Mouse (Mus musculus): ENCODE data around the gene Gm10198. TPM values are rescaled to one million over a fixed set of nuclear protein-coding genes. Genes with fewer than 3 reads are reported as not detected.

Gene Gm10198
- total and polyA plus RNA-seq, 2 experiments from 2014 or later: not detected

DNA sequence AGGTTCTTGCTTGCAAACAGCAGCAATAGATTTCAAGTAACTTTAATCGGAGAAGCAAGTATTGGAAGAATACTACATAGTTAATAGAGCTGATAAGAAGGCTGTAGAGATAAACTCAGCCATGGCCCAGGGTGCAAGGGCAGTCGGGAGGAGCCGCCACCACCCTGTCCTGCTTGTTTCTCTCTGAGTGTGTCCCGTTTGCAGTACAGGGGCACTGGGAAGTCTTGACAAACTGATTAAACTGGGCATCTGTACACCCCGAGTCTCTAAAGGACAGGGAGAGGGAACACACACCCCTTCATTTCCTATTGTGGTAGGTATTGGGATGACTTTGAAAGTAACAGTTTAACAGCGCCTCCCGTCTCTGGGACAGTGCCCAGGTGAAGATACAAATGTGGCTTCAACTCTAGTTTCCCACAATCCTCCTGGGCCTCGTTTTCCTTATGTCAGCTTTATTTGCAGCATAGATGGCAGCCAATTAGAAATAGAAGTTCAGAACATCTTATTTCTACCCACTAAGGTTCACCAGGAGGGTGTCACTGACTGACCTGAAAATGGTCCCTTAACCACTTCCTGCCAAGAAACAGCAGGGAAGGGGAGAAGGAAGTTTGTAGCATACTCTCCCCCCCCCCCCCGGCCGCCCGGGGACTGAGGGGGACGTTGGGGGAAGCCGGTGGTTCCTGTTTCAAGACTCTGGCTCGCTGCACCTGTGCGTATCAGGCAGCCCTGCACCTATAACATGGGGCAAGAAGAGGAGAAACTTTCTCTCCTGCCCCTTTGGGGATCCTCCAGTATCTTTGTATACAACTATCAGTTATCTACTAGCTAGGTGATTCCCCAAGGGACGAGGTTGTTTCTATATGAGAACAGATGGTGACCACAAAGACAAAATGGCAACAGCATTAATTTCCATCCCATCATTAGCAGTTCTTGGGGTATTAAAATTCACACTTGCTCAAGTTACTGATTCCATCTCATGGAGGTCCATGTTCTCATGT is 41.9 kb downstream of the Gm10198 start:
- Histone ChIP-seq H3K4me1 (ENCODE audit: insufficient read depth, low read length) (no peaks in the 10 kb centered on the region), H3K9ac (replicated peaks; ENCODE audit: low read length) (no peak overlapping the region), H3K36me3 (ENCODE audit: insufficient read depth, low read length) (no peaks in the 10 kb centered on the region), H3K27ac (no peak overlapping the region), H3K4me3 (ENCODE audit: low read length) (no peak overlapping the region), H3K4me2 (ENCODE audit: low read depth, low read length) (no peak overlapping the region), H3K27me3 (ENCODE audit: insufficient read depth, low read length) (no peaks in the 10 kb centered on the region), H3K9me3 (ENCODE audit: low read length) (no peaks in the 10 kb centered on the region)
- ATAC-seq (no peak), DNase-seq (ENCODE audit: low spot score) (no peak)
- no peak for TF ChIP-seq CTCF (IDR thresholded peaks at IDR 0.05; ENCODE audit: low read depth)
- 90% methylated on average over 16 of the region's 16 CpGs for WGBS

DNA sequence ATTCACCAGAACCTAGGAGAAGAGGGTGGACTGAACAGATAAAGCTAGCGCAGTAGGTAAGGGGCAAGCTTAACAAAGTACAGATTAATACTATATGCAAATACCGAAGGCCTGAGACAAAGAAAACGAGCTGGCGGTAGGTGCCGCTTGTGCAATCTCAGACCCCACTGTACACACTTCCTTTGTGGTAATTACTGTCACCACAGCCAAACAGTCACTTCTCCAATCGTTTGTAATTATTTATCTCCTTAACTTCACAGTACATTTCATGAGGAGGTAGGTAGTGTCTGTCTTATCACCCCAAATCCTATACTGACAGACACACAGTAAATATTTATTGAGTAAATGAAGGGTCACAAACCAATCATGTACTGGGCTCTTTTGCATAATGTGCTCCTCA is 47.7 kb downstream of the Gm10198 start:
- H3K4me2 ChIP-seq (ENCODE audit: low read depth, low read length): no peak overlapping the region
- no peak overlapping the region for H3K4me3 ChIP-seq (ENCODE audit: low read length)
- no peaks in the 10 kb centered on the region for H3K4me1 ChIP-seq (ENCODE audit: insufficient read depth, low read length)
- DNase-seq (ENCODE audit: low spot score): no peak
- no peaks in the 10 kb centered on the region for H3K9me3 ChIP-seq (ENCODE audit: low read length)
- H3K36me3 ChIP-seq (ENCODE audit: insufficient read depth, low read length): no peaks in the 10 kb centered on the region
- H3K27me3 ChIP-seq (ENCODE audit: insufficient read depth, low read length): no peaks in the 10 kb centered on the region
- no peak for TF ChIP-seq CTCF (IDR thresholded peaks at IDR 0.05; ENCODE audit: low read depth)
- ATAC-seq: no peak
- WGBS: 81% methylated on average over 6 of the region's 6 CpGs
- H3K27ac ChIP-seq: no peak overlapping the region
- H3K9ac ChIP-seq (replicated peaks; ENCODE audit: low read length): no peak overlapping the region

Other genes starting within 250 kb of the Gm10198 start
- 37.3 and 39.0 TPM in 2 replicates for gene Gpbp1, start 102.7 kb upstream of the Gm10198 start, total RNA-seq (2014; rRNA removed)
- 73.0 and 73.1 TPM in 2 replicates for gene Gpbp1, start 102.7 kb upstream of the Gm10198 start, polyA plus RNA-seq (2015; fragmentation: Nextera tagmentation; extraction: Ambion mirVana)
- not detected in 2 replicates for gene Gm49496, start 42.8 kb upstream of the Gm10198 start, total RNA-seq (2014; rRNA removed)
- gene Gm49496, start 42.8 kb upstream of the Gm10198 start, polyA plus RNA-seq (2015; fragmentation: Nextera tagmentation; extraction: Ambion mirVana): not detected in 2 replicates
- gene Mier3, start 88.2 kb downstream of the Gm10198 start, total RNA-seq (2014; rRNA removed): 28.1 and 32.6 TPM in 2 replicates
- 13.5 and 14.1 TPM in 2 replicates for gene Mier3, start 88.2 kb downstream of the Gm10198 start, polyA plus RNA-seq (2015; fragmentation: Nextera tagmentation; extraction: Ambion mirVana)
- 36.3 and 45.3 TPM in 2 replicates for gene Map3k1, start 216.2 kb downstream of the Gm10198 start, total RNA-seq (2014; rRNA removed)
- 15.3 and 19.2 TPM in 2 replicates for gene Map3k1, start 216.2 kb downstream of the Gm10198 start, polyA plus RNA-seq (2015; fragmentation: Nextera tagmentation; extraction: Ambion mirVana)

Data from hindbrain, postnatal 0 days (tissue).